Mouse (Mus musculus): ENCODE results near the gene Rab42.
"Not testable (repeated sequence)": the region's sequence is repeated elsewhere in the genome, so short reads cannot be mapped to it uniquely, and the experiment has no call there.

Gene Rab42

GRCm38 (mm10) chr4:132311801-132312200 is 8.6 kb upstream of the Rab42 start:
- DNase-seq (ENCODE audit: low read depth, low spot score): no peak

- DNase-seq (ENCODE audit: low read depth, low spot score): no peak
Observed at GRCm38 (mm10) chr4:132311209-132311608, 8.0 kb upstream of the Rab42 start.

GRCm38 (mm10) chr4:132309849-132310472 is 6.8 kb upstream of the Rab42 start:
- no peak for DNase-seq (ENCODE audit: low read depth, low spot score)

- DNase-seq (ENCODE audit: low read depth, low spot score): no peak
Observed at GRCm38 (mm10) chr4:132309140-132309848, 6.1 kb upstream of the Rab42 start.

GRCm38 (mm10) chr4:132308437-132309139 is 5.4 kb upstream of the Rab42 start:
- DNase-seq (ENCODE audit: low read depth, low spot score): peak; percentile 92

GRCm38 (mm10) chr4:132306004-132306403 is 2.8 kb upstream of the Rab42 start:
- DNase-seq (ENCODE audit: low read depth, low spot score): no peak

GRCm38 (mm10) chr4:132305276-132305675 is 2.1 kb upstream of the Rab42 start:
- no peak for DNase-seq (ENCODE audit: low read depth, low spot score)

GRCm38 (mm10) chr4:132303484-132303883 is 299 bp upstream of the Rab42 start:
- not testable (repeated sequence) for DNase-seq (ENCODE audit: low read depth, low spot score)

GRCm38 (mm10) chr4:132301965-132302938 is 933 bp downstream of the Rab42 start:
- no peak for DNase-seq (ENCODE audit: low read depth, low spot score)

GRCm38 (mm10) chr4:132301486-132301885 is 1.7 kb downstream of the Rab42 start:
- no peak for DNase-seq (ENCODE audit: low read depth, low spot score)

GRCm38 (mm10) chr4:132299849-132300248 is 3.3 kb downstream of the Rab42 start:
- DNase-seq (ENCODE audit: low read depth, low spot score): no peak

GRCm38 (mm10) chr4:132295696-132296390 is 7.3 kb downstream of the Rab42 start:
- DNase-seq (ENCODE audit: low read depth, low spot score): no peak

- DNase-seq (ENCODE audit: low read depth, low spot score): no peak
Observed at GRCm38 (mm10) chr4:132293682-132294240, 9.4 kb downstream of the Rab42 start.

GRCm38 (mm10) chr4:132292988-132293387 is 10.2 kb downstream of the Rab42 start:
- no peak for DNase-seq (ENCODE audit: low read depth, low spot score)

GRCm38 (mm10) chr4:132291624-132292335 is 11.4 kb downstream of the Rab42 start:
- DNase-seq (ENCODE audit: low read depth, low spot score): no peak

- no peak for DNase-seq (ENCODE audit: low read depth, low spot score)
Observed at GRCm38 (mm10) chr4:132291056-132291455, 12.1 kb downstream of the Rab42 start.

GRCm38 (mm10) chr4:132288840-132289239 is 14.3 kb downstream of the Rab42 start:
- DNase-seq (ENCODE audit: low read depth, low spot score): not testable (repeated sequence)

GRCm38 (mm10) chr4:132275949-132276348 is 27.2 kb downstream of the Rab42 start:
- DNase-seq (ENCODE audit: low read depth, low spot score): no peak

GRCm38 (mm10) chr4:132274156-132274862 is 28.9 kb downstream of the Rab42 start, which contains the start of gene Taf12:
Gene Taf12 (plus strand): TSS chr4:132274375.
- DNase-seq (ENCODE audit: low read depth, low spot score): peak; percentile 94
